Mouse (Mus musculus) adrenal gland, postnatal 25 days (tissue): Measurements from ENCODE around the gene C1s1. TPM values are rescaled to one million over a fixed set of nuclear protein-coding genes. Genes with fewer than 3 reads are reported as not detected.
A peak's percentile ranks its signal among the peaks of the same experiment; 100 is the strongest.
"Not testable (repeated sequence)": the region's sequence is repeated elsewhere in the genome, so short reads cannot be mapped to it uniquely, and the experiment has no call there.

Experiments used
- DNase-seq: peaks from one replicate; pipeline ENCODE4 v3.0.0; 2021; ENCODE audit warnings: mixed read lengths
- total RNA-seq: library from RNA; stranded (reverse); gene quantifications from 2 replicates; pipeline ENCODE4 v1.2.3, GENCODE M21; 2021

C1s1 gene
- total RNA-seq, 1 experiment from 2014 or later, result 36.5 TPM

DNA sequence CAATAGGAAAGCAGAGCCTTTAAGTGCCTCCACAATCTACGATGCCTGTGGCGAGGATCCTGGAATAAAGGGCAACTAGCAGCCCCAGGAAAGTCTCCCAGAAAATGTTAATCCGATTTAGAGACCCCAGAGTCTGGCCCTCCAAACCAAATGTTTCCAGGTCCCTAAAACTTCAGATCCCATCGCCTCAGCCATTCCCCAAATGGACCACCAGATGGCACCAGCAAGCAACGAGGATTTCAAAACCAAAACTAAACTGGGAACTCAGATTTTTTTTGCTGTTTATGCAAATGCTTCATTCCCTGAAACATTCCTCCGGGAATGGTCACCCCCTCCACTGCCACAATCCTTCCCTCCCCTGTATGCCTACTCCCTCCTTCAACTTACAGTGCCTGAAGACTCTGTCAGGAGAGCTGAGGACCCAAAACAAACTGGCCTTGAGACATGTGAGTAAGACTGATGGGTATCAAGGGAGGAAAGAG is 29.8 kb downstream of the C1s1 start, which contains the start of gene C1ra:
C1ra (plus strand) TSS at position 51 of the 482 bp plus-strand sequence.
- peak; percentile 67 for DNase-seq

DNA sequence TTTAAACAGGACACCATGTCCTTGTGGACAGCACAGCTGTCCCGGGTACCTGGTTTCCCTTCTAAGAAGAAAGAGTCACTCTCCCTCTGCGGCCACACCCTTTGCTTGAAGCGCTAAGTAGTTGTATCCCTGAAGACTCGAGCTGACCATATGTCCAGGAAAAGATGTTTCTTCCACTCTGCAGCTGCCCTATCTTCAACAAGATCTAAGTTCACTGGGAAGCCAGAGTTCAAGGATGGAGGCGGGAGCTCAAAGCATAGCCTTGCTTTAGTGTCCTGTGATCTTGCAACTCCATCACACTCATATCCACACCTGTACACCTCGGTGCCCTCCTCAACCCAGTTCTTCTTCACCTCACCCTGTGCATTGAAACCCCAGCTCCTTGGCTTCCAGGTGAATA is 30.2 kb downstream of the C1s1 start:
- no peak for DNase-seq

DNA sequence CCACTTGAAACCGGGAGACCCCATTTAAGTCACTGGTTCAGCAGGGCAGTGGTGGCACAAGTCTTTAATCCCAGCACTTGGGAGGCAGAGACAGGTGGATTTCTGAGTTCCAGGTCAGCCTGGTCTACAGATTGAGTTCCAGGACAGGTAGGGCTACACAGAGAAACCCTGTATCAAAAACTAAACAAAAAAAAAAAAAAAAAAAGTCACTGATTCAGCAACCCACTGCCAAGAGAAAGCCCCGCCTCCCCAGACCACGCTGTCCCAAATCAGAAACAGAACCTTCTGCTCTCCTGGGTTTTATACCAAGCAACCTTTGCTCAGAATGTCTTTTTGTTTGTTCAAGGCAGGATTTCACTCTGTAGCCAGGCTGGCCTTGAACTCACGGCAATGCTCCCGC is 33.0 kb downstream of the C1s1 start:
- not testable (repeated sequence) for DNase-seq

DNA sequence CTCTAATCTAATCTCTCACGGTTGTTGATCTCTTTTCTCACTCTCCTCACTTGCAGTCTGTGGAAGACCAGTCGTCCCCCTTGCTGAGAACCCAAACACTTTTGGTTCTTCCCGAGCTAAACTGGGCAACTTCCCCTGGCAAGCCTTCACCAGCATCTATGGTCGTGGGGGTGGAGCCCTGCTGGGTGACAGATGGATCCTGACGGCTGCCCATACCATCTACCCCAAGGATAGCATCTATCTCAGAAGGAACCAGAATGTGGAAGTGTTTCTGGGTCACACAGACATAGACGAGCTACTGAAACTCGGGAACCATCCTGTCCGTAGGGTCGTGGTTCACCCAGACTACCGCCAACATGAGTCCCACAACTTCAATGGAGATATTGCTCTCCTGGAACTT is 33.9 kb downstream of the C1s1 start:
- no peak for DNase-seq

DNA sequence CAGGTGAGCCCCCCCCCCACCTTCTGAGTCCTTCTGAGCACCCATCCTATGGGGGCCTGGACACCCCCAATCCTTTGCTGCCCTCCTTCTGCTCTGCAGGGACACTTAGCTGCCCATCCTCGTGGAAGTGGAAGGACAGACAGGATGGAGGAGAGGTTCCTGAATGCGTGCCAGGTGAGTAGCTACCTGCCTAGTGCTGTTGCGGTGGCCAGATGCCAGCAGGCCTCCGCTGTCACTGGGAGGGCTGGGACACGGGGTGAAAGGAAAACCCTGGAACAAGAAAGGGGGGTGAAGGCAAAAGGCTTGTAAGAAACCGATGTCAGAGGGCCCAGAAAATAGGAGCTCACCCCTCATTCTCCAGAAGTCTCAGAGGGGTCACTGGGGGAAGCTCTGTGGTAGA is 35.2 kb downstream of the C1s1 start:
- no peak for DNase-seq

DNA sequence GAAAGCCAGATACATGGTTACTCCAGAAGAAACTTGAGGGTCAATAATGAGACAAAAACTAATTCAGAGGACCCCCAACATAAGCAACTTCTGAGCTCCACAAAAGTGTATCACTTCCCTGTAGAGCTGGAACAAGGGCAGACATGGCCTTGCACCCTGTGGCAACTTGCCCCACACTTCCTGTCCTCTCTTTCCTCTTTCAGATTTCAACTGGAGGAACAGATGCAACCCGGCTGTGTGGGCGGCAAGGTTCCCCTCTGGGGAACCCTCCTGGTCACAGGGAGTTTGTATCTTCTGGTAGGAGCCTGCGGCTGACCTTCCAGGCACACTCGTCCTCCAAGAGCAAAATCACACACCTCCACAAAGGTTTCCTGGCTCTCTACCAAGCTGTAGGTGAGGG is 37.1 kb downstream of the C1s1 start:
- DNase-seq, result no peak

DNA sequence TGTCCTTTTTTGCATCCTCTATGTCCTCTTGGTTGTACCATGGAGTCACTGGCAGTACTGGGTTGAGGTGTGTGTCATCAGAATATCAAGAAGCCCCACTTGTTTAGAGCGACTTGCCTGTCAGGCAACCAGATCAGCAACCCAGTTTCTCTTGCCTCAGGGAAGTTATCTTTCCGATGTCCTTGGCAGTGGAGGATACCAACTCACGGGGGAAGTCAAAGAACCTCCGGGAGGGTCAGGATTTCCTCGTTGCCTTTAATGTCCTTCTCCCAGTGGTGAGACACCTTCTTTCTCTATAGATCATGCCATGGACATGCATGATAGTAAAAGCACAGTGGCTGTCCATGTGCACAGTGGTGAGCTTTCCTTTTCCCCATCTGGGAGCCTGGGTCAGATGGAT is 40.1 kb downstream of the C1s1 start:
- DNase-seq, result no peak

DNA sequence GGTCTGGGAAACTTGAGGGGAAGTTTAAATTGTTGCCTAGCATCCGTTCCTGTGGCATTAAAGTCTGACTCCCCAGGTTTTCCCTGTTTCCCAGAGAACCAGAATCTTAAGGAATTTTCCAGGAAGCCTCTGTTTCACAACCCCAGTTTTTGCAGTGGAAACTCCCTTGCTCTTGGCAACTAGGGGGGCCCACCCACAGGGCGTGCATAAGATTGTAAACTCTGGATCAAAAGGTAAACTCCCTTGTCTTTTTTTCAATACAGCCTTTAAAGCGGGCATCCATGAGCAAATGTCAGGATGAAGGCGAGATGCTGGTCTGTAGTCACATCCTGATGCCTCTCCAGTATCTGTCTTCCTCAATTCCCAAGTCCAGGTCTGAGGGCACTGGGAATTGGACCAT is 40.7 kb downstream of the C1s1 start:
- DNase-seq, result no peak

DNA sequence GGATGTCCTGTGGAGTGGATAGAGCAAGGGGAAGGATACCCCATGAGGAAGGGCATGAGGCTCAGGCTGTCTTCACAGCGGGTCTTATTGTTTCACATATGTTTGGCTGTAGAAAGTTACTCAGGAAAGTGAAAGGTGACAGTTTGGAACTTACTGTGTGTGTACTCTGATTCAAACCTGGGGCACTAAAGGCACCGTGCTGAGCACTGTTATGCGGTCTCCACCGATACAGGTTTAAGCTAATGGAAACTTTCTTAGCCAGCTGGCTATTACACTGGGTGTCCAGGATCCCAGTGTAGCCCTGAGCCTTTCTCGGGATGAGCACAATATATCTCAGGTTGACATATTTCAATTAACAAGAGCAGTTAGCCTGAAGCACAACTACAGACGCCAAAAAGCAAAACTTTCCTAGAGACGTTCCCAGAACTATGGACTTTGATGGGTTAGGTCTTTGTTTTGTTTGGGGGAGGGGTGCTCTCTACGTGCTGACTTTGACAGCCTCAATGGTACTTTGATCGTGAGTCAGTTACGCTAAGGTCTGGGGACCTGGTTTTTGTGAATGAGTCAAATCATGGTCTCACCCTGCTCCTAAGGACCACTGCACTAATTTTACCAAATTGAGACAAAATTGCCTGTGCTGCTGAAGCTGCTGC is 42.1 kb downstream of the C1s1 start:
- no peak for DNase-seq

DNA sequence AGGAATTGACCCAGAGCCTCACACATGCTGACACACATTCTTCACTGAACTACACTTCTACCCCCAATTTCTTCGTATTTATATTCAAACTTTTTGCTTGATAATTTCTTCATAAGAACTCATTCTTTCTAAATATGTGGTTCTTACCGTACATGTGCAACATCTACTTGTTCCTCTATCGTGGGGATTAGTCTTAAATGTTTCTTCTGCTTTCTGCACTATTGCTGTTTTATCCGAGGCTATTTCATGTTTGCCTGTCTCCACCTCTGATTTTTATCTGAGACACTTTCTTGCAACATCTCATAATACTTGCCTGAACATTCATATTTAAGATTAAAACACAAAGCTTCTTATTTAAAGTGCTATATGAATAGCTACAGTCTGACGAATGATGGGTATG is 46.1 kb downstream of the C1s1 start:
- DNase-seq, result no peak

DNA sequence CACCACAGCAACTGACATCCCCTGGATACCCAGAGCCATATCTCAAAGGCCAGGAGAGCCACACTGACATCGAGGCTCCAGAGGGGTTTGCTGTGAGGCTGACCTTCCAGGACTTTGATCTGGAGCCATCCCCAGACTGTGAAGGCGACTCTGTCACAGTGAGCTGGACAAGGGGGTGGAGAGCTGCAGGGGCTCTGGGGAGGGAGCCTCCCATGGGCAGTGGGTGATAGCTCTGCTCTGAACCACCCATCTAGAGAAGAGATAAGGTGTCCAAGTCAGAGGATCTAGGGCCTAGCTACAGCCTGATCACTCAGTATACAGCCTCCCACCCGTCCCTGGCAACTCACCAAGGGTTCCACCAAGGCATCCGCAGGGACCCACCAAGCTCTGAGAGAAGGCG is 48.3 kb downstream of the C1s1 start:
- no peak for DNase-seq

DNA sequence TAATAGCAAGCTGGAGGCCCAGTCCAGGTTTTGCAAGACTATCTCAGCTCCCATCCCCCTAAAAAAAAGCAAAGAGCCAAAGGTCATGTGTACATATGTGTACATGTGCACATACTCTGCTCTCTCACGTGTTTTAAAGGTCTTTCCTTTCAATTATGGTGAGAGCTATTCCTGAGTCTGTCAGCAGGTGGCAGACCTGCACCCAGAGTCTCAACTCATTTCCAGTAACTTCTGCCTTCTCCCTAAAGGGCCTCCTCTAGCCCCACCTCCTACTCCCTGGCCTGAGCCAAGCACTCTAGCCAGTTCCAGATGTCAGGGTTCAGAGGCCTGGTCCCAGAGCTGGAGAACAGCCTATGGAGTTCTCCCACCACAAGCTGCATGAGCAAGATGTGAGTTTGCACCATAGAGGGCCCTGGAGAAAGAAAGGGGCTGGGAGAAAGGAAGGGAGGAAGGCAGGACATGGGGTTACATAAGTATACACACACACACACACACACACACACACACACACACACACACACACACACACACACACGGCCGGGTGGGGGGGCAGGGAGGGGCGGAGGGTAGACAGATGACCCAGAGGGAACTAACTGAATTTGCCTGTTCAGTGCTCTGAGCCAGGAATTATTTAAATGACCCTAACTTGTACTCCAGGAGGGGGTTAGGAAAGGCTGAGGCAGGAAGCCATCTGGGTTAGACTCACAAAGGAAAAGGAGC is 49.2 kb downstream of the C1s1 start, which contains the start of gene C1rl:
C1rl (plus strand) TSS at position 272 of the 720 bp plus-strand sequence.
- DNase-seq, result peak; percentile 76

DNA sequence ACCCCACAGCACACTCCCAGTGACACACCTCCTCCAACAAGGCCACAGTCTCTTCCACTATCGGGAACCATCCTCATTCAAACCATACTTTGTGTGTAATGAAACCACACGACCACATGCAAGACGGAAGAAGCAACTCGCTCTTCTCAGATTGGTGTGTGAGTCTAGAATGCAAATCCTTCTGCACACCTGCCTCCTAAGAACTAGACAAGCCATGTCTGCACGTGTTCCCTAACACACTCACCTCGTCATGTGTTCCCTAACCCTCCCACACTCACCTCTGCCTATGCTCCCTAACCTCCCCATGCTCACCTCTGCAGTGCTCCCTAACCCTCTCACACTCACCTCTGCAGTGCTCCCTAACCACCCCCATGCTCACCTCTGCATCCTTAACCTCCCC is 50.7 kb downstream of the C1s1 start:
- DNase-seq, result no peak

DNA sequence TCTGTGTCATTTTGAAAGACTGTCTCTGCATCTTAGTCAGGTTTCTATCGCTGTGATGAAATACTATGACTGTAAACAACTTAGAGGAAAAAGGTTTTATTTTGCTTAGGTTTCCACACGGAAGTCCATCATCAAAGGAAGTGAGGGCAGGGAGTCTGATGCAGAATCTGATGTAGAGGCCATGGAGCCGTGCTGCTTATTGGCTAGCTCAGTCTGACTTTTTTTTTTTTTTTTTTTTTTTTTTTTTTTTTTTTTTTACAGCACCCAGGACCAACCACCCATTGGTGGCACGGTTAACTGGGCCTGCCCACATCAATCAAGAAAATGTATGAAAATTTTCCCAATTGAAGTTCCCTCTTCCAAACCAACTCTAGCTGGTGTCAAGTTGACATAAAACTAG is 53.2 kb downstream of the C1s1 start:
- DNase-seq, result no peak

DNA sequence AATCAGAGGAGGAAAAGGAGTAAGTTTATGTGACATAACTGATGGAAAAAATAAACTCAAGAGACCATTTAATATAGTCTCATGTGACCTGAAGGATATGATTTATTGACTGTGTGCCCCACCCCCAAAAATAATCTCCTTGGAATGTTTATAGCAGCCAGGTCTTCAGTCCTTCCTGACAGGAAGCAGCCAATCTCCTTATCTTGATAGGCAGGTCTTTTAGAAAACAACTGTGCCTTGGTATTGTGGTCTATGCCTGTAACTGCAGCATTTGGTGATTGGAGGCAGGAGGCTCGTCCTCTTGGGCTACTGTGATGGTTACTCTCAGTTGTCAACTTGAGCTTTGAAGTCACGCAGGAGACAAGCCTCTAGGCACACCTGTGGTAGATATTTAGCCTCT is 54.6 kb downstream of the C1s1 start:
- DNase-seq, result no peak

DNA sequence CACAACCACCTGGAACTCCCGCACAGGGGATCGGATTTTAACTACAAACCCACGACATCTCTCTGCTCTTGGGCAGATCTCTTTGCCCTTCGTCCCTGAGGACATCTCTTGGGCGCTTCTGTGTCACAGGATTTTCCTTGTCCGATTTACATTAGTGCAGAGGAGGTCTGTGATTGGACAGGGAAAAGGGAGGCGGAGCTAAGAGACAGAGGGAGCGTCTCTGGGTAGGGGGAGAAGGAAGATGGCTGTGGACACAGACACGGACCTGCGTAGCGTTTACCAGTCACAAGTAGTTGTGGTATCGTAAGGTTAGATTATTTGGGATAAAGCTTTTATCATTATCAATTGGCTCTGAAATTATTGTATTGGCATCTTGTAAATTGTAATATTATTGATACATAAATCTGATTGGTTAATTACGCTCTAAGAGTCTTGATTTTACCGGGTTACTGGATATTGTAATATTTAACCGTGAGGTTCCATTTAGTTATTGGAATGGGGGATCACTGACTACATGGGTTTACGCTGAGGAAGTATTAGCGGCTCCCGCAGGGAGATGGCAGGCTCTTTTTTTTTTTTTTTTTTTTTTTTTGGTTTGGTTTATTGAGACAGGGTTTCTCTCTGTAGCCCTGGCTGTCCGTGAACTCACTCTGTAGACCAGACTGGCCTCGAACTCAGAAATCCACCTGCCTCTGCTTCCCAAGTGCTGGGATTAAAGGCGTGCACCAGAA is 56.6 kb downstream of the C1s1 start:
- DNase-seq, result no peak

DNA sequence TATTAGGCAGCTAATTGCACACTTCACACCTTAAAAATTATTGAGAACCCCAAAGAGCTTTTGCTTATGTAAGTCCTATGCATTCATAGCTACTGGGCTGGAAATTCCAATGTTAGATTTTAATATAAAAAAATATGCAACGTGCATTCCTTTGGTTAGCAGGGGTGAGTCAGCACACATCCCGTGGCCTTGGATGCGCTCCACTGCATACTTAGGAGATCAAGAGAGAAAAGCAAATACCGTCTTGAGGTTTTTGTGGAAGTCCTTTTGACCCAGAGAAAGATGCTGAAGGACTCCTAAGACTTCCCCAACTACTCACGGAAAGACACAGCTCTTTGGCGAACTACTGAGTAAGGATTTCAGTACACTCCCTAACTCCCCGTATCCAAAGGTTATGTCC is 57.3 kb downstream of the C1s1 start:
- DNase-seq, result peak; percentile 54

DNA sequence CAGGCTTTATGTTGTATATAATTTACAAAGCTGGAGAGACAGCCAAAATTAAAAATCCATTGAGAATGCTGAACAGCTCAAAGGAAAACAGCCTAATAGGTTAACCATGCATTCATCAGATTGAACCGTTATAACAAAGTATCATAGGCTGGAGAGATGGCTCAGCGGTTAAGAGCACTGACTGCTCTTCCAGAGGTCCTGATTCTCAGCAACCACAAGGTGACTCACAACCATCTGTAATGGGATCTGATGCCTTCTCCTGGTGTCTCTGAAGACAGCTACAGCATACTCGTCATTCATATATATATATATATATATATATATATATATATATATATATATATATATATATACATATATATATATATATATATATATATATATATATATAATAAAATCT is 58.3 kb downstream of the C1s1 start:
- not testable (repeated sequence) for DNase-seq

DNA sequence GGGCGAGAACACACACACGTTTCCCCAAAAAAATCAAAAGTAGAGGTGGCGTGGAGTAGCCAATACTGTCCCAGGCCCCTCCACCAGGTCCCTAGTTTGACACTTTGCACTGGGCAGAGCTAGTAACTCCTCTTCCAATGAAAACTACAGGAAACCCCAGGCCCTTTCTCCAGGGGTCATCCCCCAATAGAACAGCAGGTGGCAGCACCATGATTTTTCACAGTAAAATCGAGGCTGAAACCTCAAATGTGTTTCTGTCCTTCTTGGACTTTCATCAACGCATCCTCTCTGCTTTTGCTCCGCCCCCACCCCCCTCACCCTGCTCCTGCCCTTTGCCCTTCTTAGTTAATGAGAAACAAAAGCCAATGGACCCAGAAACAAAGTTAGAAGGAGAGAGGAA is 60.6 kb downstream of the C1s1 start:
- peak; percentile 60 for DNase-seq
